Mouse (Mus musculus) heart, postnatal 0 days (tissue): ENCODE results near the gene Serpinh1.

Experiments
- CTCF ChIP-seq: IDR thresholded peaks from 2 replicates; pipeline ENCODE4 v1.5.1; 2016; ENCODE audit warnings: antibody characterized with exemption, control low read depth, low read depth
- EP300 ChIP-seq: IDR thresholded peaks from 2 replicates; pipeline ENCODE4 v1.6.1; 2016; ENCODE audit warnings: antibody characterized with exemption, low read depth

- TF ChIP-seq CTCF (no peak), EP300 (no peak)
Measured at GRCm38 (mm10) chr7:99386811-99387210, 33.8 kb upstream of the Serpinh1 start.
